Mouse (Mus musculus) myocyte (in vitro differentiated cells): Measurements from ENCODE around the gene Clec11a.

Source experiments
- CEBPB ChIP-seq: IDR thresholded peaks from 2 replicates; pipeline ENCODE4 v1.6.1; 2011; ENCODE audit warnings: mild to moderate bottlenecking, moderate library complexity; ENCODE audit not compliant: poor library complexity, insufficient read depth, severe bottlenecking
- MYOG ChIP-seq, 3 experiments: IDR thresholded peaks; one replicate each; pipeline ENCODE4 v1.6.1; 2011; ENCODE audit warnings: control low read depth in 2 of 3, low read depth in 2 of 3, mild to moderate bottlenecking in 2 of 3; ENCODE audit not compliant: insufficient read length in 2 of 3, control insufficient read depth in 1 of 3, insufficient read depth in 1 of 3
- POLR2A ChIP-seq: IDR thresholded peaks from one replicate; pipeline ENCODE4 v1.6.1; 2011; ENCODE audit warnings: low read depth, mild to moderate bottlenecking, control low read depth, moderate library complexity; ENCODE audit not compliant: insufficient read length
- POLR2AphosphoS2 ChIP-seq: IDR thresholded peaks from one replicate; pipeline ENCODE4 v1.6.1; 2011; ENCODE audit warnings: low read depth, control low read depth; ENCODE audit not compliant: insufficient read length
- TCF12 ChIP-seq: IDR thresholded peaks from one replicate; pipeline ENCODE4 v1.6.1; 2011; ENCODE audit warnings: mild to moderate bottlenecking, control low read depth; ENCODE audit not compliant: poor library complexity, insufficient read depth, severe bottlenecking

- TF ChIP-seq POLR2AphosphoS2 (no peak), POLR2A (no peak), TCF12 (no peak), CEBPB (no peak), MYOG (IDR thresholded peaks at IDR 0.05; ENCODE audit: control insufficient read depth in 1 of 3, insufficient read depth in 1 of 3, insufficient read length in 2 of 3, low read depth in 2 of 3) (no peak)
Measured at GRCm38 (mm10) chr7:44277250-44277622, 29.5 kb downstream of the Clec11a start.
